Mouse (Mus musculus): Measurements from ENCODE around the gene 0610009B22Rik. TPM values are rescaled to one million over a fixed set of nuclear protein-coding genes. Genes with fewer than 3 reads are reported as not detected.
A peak's percentile ranks its signal among the peaks of the same experiment; 100 is the strongest.

0610009B22Rik gene
- polyA plus RNA-seq, 1 experiment from 2014 or later = 69.5 TPM

GRCm38 (mm10) chr11:51653736-51654135, 34.9 kb downstream of the 0610009B22Rik start:
- 83% methylated on average over 6 of the region's 6 CpGs for WGBS (ENCODE audit: insufficient replicate concordance)
- 0 out of 2 replicates have a peak, but pooled peaks cover 5% of the 10 kb centered on the region for H3K27me3 ChIP-seq (ENCODE audit: control insufficient read depth, insufficient read depth, low read length)
- H3K27ac ChIP-seq (ENCODE audit: low read depth, low read length) = no peak overlapping the region
- no peaks in the 10 kb centered on the region for H3K36me3 ChIP-seq (ENCODE audit: control insufficient read depth, insufficient read depth, low read length)
- H3K9ac ChIP-seq (ENCODE audit: low read depth, low read length) = no peak overlapping the region
- no peak for ATAC-seq (replicated peaks; ENCODE audit: insufficient number of reproducible peaks, low FRiP score, low TSS enrichment)
- peaks cover 19% of the 10 kb centered on the region for H3K4me1 ChIP-seq (ENCODE audit: control insufficient read depth, insufficient read depth, low read length)
- H3K9me3 ChIP-seq (replicated peaks; ENCODE audit: control insufficient read depth, low read length) = no peaks in the 10 kb centered on the region
- H3K4me2 ChIP-seq = no peak overlapping the region
- H3K4me3 ChIP-seq (ENCODE audit: low read depth, low read length) = no peak overlapping the region

GRCm38 (mm10) chr11:51652889-51653418, 35.7 kb downstream of the 0610009B22Rik start:
- no peaks in the 10 kb centered on the region for H3K9me3 ChIP-seq (replicated peaks; ENCODE audit: control insufficient read depth, low read length)
- H3K9ac ChIP-seq (ENCODE audit: low read depth, low read length) = no peak overlapping the region
- peaks cover 23% of the 10 kb centered on the region for H3K4me1 ChIP-seq (ENCODE audit: control insufficient read depth, insufficient read depth, low read length)
- no peaks in the 10 kb centered on the region for H3K36me3 ChIP-seq (ENCODE audit: control insufficient read depth, insufficient read depth, low read length)
- no peak overlapping the region for H3K4me2 ChIP-seq
- no peak overlapping the region for H3K4me3 ChIP-seq (ENCODE audit: low read depth, low read length)
- 95% methylated on average over 4 of the region's 4 CpGs for WGBS (ENCODE audit: insufficient replicate concordance)
- no peak for ATAC-seq (replicated peaks; ENCODE audit: insufficient number of reproducible peaks, low FRiP score, low TSS enrichment)
- H3K27me3 ChIP-seq (ENCODE audit: control insufficient read depth, insufficient read depth, low read length) = 0 out of 2 replicates have a peak, but pooled peaks cover 5% of the 10 kb centered on the region
- no peak overlapping the region for H3K27ac ChIP-seq (ENCODE audit: low read depth, low read length)

DNA sequence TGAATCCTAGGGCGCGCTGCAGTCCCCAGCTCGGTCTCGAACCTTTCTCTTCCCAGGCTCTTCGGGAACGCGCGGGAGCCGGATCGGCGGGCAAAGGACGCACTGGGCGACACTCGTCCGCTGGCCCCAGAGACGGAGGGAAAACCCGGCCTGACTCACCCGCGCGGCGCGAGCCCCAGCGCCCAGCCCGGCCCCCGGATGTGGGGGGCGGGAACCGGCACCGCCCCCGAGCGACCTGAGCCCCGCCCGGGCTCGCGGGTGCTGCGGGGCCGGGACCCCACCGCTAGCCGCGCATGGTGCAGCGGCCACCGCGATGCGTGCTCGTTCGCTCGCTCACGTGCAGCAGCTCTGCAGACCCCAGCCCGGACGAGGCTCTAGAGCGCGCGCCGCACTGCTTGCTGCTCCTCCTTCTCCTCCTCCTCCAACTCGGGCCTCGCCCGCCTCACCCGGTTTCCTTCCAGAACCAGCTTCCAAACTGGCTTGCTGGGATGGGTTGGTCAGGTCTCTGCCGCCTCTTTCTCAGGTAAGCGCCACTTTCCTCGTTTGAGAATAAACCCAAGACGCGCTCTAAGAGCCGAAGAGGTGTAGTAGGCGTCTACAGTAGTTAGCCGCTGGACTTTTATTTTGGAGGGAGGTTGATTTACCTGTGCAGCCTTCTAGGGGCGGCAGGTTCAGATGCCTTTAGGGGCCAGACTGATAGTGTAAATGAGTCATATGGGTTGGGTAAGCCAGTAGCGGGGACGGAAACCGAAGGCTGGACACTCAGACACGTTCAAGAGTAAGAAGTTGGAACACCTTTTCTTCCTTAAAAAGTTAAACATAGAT, 37.8 kb downstream of the 0610009B22Rik start, which contains the start of the genes N4bp3 and D930048N14Rik:
Gene N4bp3, minus strand, starts transcription at position 152 of the 825 bp plus-strand sequence.
Gene D930048N14Rik, plus strand, starts transcription at position 264 of the 825 bp plus-strand sequence.
- Histone ChIP-seq H3K27me3 (ENCODE audit: control insufficient read depth, insufficient read depth, low read length) (0 out of 2 replicates have a peak, but pooled peaks cover 5% of the 10 kb centered on the region), H3K4me1 (ENCODE audit: control insufficient read depth, insufficient read depth, low read length) (peaks cover 23% of the 10 kb centered on the region), H3K4me3 (ENCODE audit: low read depth, low read length) (peak within 1 kb of the TSS; percentile 65), H3K27ac (ENCODE audit: low read depth, low read length) (no peak within 1 kb of the TSS), H3K36me3 (ENCODE audit: control insufficient read depth, insufficient read depth, low read length) (no peaks in the 10 kb centered on the region), H3K9ac (ENCODE audit: low read depth, low read length) (peak within 1 kb of the TSS; percentile 73), H3K4me2 (peak within 1 kb of the TSS; percentile 95), H3K9me3 (replicated peaks; ENCODE audit: control insufficient read depth, low read length) (no peaks in the 10 kb centered on the region)
- WGBS (ENCODE audit: insufficient replicate concordance) = 1% methylated on average over 60 of the region's 70 CpGs
- ATAC-seq (replicated peaks; ENCODE audit: insufficient number of reproducible peaks, low FRiP score, low TSS enrichment) = 0 out of 2 replicates have a peak, but pooled peaks have one; percentile 40

DNA sequence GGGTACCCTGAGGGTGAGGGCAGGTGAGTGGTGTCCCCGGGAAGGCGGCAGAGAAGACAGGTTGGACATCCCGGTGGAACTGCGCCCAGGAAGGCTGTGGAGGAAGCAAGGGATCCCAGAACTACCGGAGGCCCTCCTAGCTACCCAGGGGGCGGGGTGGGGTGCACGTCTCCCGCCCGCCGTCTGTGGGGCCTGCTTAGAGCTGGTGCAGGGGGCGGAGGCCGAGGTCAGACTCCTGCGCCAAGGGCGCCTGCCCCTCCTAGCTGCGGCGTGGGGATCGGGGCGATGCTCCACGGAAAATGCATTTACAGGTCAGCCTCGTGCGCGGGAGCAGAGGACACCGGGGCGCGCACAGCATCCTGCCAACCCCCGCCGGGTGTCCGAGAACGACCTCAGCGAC, 38.4 kb downstream of the 0610009B22Rik start:
- peak overlapping the region; percentile 95 for H3K4me2 ChIP-seq
- 0 out of 2 replicates have a peak, but pooled peaks have one; percentile 8 for ATAC-seq (replicated peaks; ENCODE audit: insufficient number of reproducible peaks, low FRiP score, low TSS enrichment)
- H3K9ac ChIP-seq (ENCODE audit: low read depth, low read length) = peak overlapping the region; percentile 73
- H3K27ac ChIP-seq (ENCODE audit: low read depth, low read length) = no peak overlapping the region
- no peaks in the 10 kb centered on the region for H3K9me3 ChIP-seq (replicated peaks; ENCODE audit: control insufficient read depth, low read length)
- H3K4me3 ChIP-seq (ENCODE audit: low read depth, low read length) = peak overlapping the region; percentile 65
- peaks cover 3% of the 10 kb centered on the region; the same call in 1 of the 2 replicates for H3K36me3 ChIP-seq (ENCODE audit: control insufficient read depth, insufficient read depth, low read length)
- 2% methylated on average over 30 of the region's 30 CpGs for WGBS (ENCODE audit: insufficient replicate concordance)
- peaks cover 23% of the 10 kb centered on the region for H3K4me1 ChIP-seq (ENCODE audit: control insufficient read depth, insufficient read depth, low read length)
- H3K27me3 ChIP-seq (ENCODE audit: control insufficient read depth, insufficient read depth, low read length) = 0 out of 2 replicates have a peak, but pooled peaks cover 5% of the 10 kb centered on the region

DNA sequence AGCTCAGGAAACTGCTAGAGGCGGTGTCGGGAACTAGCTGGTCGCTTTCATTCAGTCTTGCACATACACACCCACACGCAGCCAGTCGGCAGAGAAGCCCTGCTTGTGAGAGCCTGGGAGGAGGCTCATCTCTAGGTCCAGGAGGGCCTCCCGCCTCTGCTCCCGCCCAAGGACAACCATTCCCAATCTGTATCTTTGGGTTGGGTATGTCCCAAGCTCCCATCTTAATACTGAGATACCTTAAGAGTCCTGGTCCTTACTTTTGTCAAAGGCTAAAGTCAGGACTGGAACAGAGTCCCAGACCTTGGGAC, 38.8 kb downstream of the 0610009B22Rik start:
- Histone ChIP-seq H3K4me3 (ENCODE audit: low read depth, low read length) (peak overlapping the region; percentile 65), H3K9ac (ENCODE audit: low read depth, low read length) (peak overlapping the region; percentile 73), H3K9me3 (replicated peaks; ENCODE audit: control insufficient read depth, low read length) (no peaks in the 10 kb centered on the region), H3K27ac (ENCODE audit: low read depth, low read length) (no peak overlapping the region), H3K4me2 (peak overlapping the region; percentile 95), H3K36me3 (ENCODE audit: control insufficient read depth, insufficient read depth, low read length) (peaks cover 3% of the 10 kb centered on the region; the same call in 1 of the 2 replicates), H3K4me1 (ENCODE audit: control insufficient read depth, insufficient read depth, low read length) (peaks cover 23% of the 10 kb centered on the region), H3K27me3 (ENCODE audit: control insufficient read depth, insufficient read depth, low read length) (0 out of 2 replicates have a peak, but pooled peaks cover 5% of the 10 kb centered on the region)
- no peak for ATAC-seq (replicated peaks; ENCODE audit: insufficient number of reproducible peaks, low FRiP score, low TSS enrichment)
- 5% methylated on average over 7 of the region's 7 CpGs for WGBS (ENCODE audit: insufficient replicate concordance)

DNA sequence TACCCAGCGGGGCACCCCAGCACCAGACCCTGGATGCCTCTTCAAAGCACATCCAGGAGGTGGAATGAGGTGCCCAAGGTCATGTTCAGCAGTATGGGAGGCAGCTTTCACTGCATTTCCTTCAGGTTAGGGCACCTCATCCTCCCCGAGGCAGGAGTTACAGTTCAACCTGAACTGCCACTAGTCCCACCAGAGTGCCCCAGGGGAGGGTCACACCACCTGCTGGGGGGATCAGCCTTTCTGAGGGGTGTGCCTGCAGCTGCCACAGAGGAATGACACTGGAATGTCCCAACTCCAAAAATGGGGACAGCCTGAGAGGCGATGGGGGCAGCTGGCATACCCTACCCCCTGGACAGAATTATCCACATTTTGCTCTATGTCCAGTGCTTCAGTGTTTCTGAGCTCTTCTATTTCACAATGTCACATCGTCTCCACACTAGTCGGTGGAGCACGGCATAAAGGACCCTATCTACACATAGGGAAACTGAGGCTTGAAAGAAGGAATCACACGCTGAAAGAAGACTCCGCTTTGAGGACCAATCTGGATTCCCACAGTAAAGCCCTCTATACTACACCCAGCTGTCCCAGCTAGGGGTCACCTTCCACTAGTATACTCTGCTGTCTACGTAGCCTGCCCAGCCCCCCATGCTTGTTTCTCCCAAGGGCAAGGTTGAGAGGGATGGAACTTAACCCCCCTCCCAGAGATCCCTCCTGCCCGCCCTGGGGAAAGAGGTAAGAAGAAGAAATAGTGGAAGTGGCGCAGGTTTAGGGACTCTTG, 39.4 kb downstream of the 0610009B22Rik start:
- Histone ChIP-seq H3K9me3 (replicated peaks; ENCODE audit: control insufficient read depth, low read length) (no peaks in the 10 kb centered on the region), H3K27ac (ENCODE audit: low read depth, low read length) (no peak overlapping the region), H3K4me2 (peak overlapping the region; percentile 95), H3K27me3 (ENCODE audit: control insufficient read depth, insufficient read depth, low read length) (0 out of 2 replicates have a peak, but pooled peaks cover 5% of the 10 kb centered on the region), H3K36me3 (ENCODE audit: control insufficient read depth, insufficient read depth, low read length) (peaks cover 3% of the 10 kb centered on the region; the same call in 1 of the 2 replicates), H3K4me3 (ENCODE audit: low read depth, low read length) (peak overlapping the region; percentile 65), H3K9ac (ENCODE audit: low read depth, low read length) (peak overlapping the region; percentile 73; the same call in 1 of the 2 replicates), H3K4me1 (ENCODE audit: control insufficient read depth, insufficient read depth, low read length) (peaks cover 23% of the 10 kb centered on the region)
- 33% methylated on average over 11 of the region's 11 CpGs for WGBS (ENCODE audit: insufficient replicate concordance)
- ATAC-seq (replicated peaks; ENCODE audit: insufficient number of reproducible peaks, low FRiP score, low TSS enrichment) = no peak

- H3K27me3 ChIP-seq (ENCODE audit: control insufficient read depth, insufficient read depth, low read length) = peaks cover 7% of the 10 kb centered on the region; the same call in 1 of the 2 replicates
- H3K27ac ChIP-seq (ENCODE audit: low read depth, low read length) = no peak overlapping the region
- WGBS (ENCODE audit: insufficient replicate concordance) = 25% methylated on average over 3 of the region's 3 CpGs
- peaks cover 26% of the 10 kb centered on the region for H3K4me1 ChIP-seq (ENCODE audit: control insufficient read depth, insufficient read depth, low read length)
- H3K9me3 ChIP-seq (replicated peaks; ENCODE audit: control insufficient read depth, low read length) = no peaks in the 10 kb centered on the region
- H3K4me3 ChIP-seq (ENCODE audit: low read depth, low read length) = no peak overlapping the region
- peaks cover 3% of the 10 kb centered on the region for H3K36me3 ChIP-seq (ENCODE audit: control insufficient read depth, insufficient read depth, low read length)
- 0 out of 2 replicates have a peak overlapping the region, but pooled peaks have one; percentile 54 for H3K9ac ChIP-seq (ENCODE audit: low read depth, low read length)
- ATAC-seq (replicated peaks; ENCODE audit: insufficient number of reproducible peaks, low FRiP score, low TSS enrichment) = no peak
- H3K4me2 ChIP-seq = peak overlapping the region; percentile 95
These were observed 40.1 kb downstream of the 0610009B22Rik start for GRCm38 (mm10) chr11:51648566-51648965.

Data from heart, embryonic 11.5 days (tissue).